9 mouse cellular contexts compared by ENCODE assay signal in the genomic region with DNA sequence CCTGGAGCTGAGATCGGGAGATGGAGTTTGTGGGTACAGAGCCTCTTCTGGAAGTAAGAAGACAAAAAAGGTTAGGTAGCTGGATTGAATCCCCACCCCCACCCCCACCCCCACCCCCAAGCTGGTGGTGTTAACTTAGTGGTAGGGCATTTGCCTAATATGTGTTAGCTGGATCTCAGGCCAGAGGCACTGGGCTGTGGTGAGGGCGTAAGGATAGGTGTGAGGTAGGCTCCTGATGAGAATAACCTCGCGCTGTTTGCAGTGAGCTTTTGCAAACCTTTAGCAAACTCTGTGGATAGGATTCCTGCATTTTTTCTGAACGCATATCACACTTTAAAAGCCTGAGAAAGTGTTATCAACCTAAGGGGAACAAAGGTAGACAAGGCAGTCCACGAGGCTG.
DNase-seq lines count a peak whose midpoint lies in the region; ATAC-seq and TF ChIP-seq lines count a peak whose summit lies in the region.
"Had no signal": no experiment of that assay in that cellular context is flagged by ENCODE, and none has a peak within 500 bp of the region (broad histone marks: within the 10 kb centered on the region; RNA-seq: fewer than 3 reads in every experiment).

No protein-coding gene starts in this region.

- no peak for DNase-seq in liver, adult 2 months (ENCODE audit: extremely low read depth, low read depth, low spot score)
- no peak for DNase-seq in liver
- DNase-seq in cerebellum, adult 18-20 months: no peak
- no peak for DNase-seq in c-Kit-positive CD71-positive TER-119-positive erythroid progenitor cells, embryonic 14.5 days (ENCODE audit: low spot score)
- no peak for DNase-seq in thymus, postnatal 25 days
- DNase-seq: cerebellum, adult 9-10 months had no signal

- H3K79me2 ChIP-seq in liver, adult 2 months (ENCODE audit: control insufficient read depth, insufficient read depth, low read length): no peaks in the 10 kb centered on the region

- WGBS in liver, adult 2 months: 56% methylated on average over 6 of the region's 6 CpGs
- 32% methylated on average over 6 of the region's 6 CpGs for WGBS in forebrain, embryonic 13.5 days
- 18% methylated on average over 6 of the region's 6 CpGs for WGBS in limb, embryonic 12.5 days
- WGBS in neural tube, embryonic 14.5 days: 24% methylated on average over 6 of the region's 6 CpGs

- peak overlapping the region; percentile 43; the same call in 1 of the 2 replicates for H3K4me3 ChIP-seq in liver, adult 2 months (ENCODE audit: insufficient read depth, low read depth, low read length)
- H3K4me3 ChIP-seq in forebrain, embryonic 13.5 days: peak overlapping the region; percentile 19; the same call in 1 of the 2 replicates
- H3K4me3 ChIP-seq in limb, embryonic 12.5 days (replicated peaks): peak overlapping the region; percentile 32
- no peak overlapping the region for H3K4me3 ChIP-seq in neural tube, embryonic 14.5 days (ENCODE audit: low read depth, low read length)

- H3K36me3 ChIP-seq in liver, adult 2 months (ENCODE audit: control insufficient read depth, insufficient read depth, low read length): no peaks in the 10 kb centered on the region
- no peaks in the 10 kb centered on the region for H3K36me3 ChIP-seq in forebrain, embryonic 13.5 days (ENCODE audit: poor library complexity, severe bottlenecking)
- H3K36me3 ChIP-seq in limb, embryonic 12.5 days: no peaks in the 10 kb centered on the region
- no peaks in the 10 kb centered on the region for H3K36me3 ChIP-seq in neural tube, embryonic 14.5 days (ENCODE audit: control insufficient read depth, insufficient read depth, low read length)

- ATAC-seq in forebrain, embryonic 13.5 days: no peak
- no peak for ATAC-seq in limb, embryonic 12.5 days (ENCODE audit: insufficient number of reproducible peaks, insufficient read depth, low FRiP score, low TSS enrichment, low read depth)
- no peak for ATAC-seq in neural tube, embryonic 14.5 days (ENCODE audit: low read depth)

- H3K27me3 ChIP-seq in liver, adult 2 months (ENCODE audit: control insufficient read depth, insufficient read depth, low read length): no peaks in the 10 kb centered on the region
- H3K27me3 ChIP-seq in forebrain, embryonic 13.5 days: peaks cover 10% of the 10 kb centered on the region; the same call in 1 of the 2 replicates
- H3K27me3 ChIP-seq in limb, embryonic 12.5 days: no peaks in the 10 kb centered on the region
- no peaks in the 10 kb centered on the region for H3K27me3 ChIP-seq in neural tube, embryonic 14.5 days (ENCODE audit: control insufficient read depth, insufficient read depth, low read length)

- H3K4me2 ChIP-seq in forebrain, embryonic 13.5 days: peak overlapping the region; percentile 54
- peak overlapping the region; percentile 56 for H3K4me2 ChIP-seq in limb, embryonic 12.5 days
- H3K4me2 ChIP-seq in neural tube, embryonic 14.5 days (ENCODE audit: low read depth, low read length): peak overlapping the region; percentile 41

- TF ChIP-seq POLR2A in liver, adult 2 months (IDR thresholded peaks at IDR 0.05; ENCODE audit: extremely low read depth, insufficient read depth, low read length): no peak

- H3K9me3 ChIP-seq in forebrain, embryonic 13.5 days (replicated peaks): no peaks in the 10 kb centered on the region
- H3K9me3 ChIP-seq in limb, embryonic 12.5 days: no peaks in the 10 kb centered on the region
- no peaks in the 10 kb centered on the region for H3K9me3 ChIP-seq in neural tube, embryonic 14.5 days (ENCODE audit: control insufficient read depth, low read length)

- H3K4me1 ChIP-seq in liver, adult 2 months (ENCODE audit: control insufficient read depth, insufficient read depth, low read length): peaks cover 2% of the 10 kb centered on the region; the same call in 1 of the 2 replicates
- peaks cover 16% of the 10 kb centered on the region for H3K4me1 ChIP-seq in forebrain, embryonic 13.5 days
- peaks cover 29% of the 10 kb centered on the region for H3K4me1 ChIP-seq in limb, embryonic 12.5 days (replicated peaks)
- 0 out of 2 replicates have a peak, but pooled peaks cover 4% of the 10 kb centered on the region for H3K4me1 ChIP-seq in neural tube, embryonic 14.5 days (ENCODE audit: control insufficient read depth, insufficient read depth, low read length)

- H3K9ac ChIP-seq in liver, adult 2 months (ENCODE audit: low read depth, low read length): no peak overlapping the region; the same call in 1 of the 2 replicates
- H3K9ac ChIP-seq in forebrain, embryonic 13.5 days: peak overlapping the region; percentile 35; the same call in 1 of the 2 replicates
- H3K9ac ChIP-seq in limb, embryonic 12.5 days (replicated peaks): 0 out of 2 replicates have a peak overlapping the region, but pooled peaks have one; percentile 12
- no peak overlapping the region for H3K9ac ChIP-seq in neural tube, embryonic 14.5 days (replicated peaks; ENCODE audit: low read depth, low read length)

- no peak for TF ChIP-seq CTCF in liver, adult 2 months (IDR thresholded peaks at IDR 0.05; ENCODE audit: low read depth, low read length)

- H3K27ac ChIP-seq in liver, adult 2 months (replicated peaks; ENCODE audit: insufficient read depth, low read depth, low read length): no peak overlapping the region
- H3K27ac ChIP-seq in forebrain, embryonic 13.5 days: no peak overlapping the region
- H3K27ac ChIP-seq in limb, embryonic 12.5 days: peak overlapping the region; percentile 9; the same call in 1 of the 2 replicates
- H3K27ac ChIP-seq in neural tube, embryonic 14.5 days (ENCODE audit: low read depth, low read length): no peak overlapping the region

Comparison
In these comparisons a context has a peak if more than half of its experiments do, and no peak if none do; other contexts are left out.
1. H3K9ac ChIP-seq: peak in forebrain, embryonic 13.5 days (single experiment) and limb, embryonic 12.5 days (single experiment); none in liver, adult 2 months (single experiment) and neural tube, embryonic 14.5 days (single experiment).
2. Peak in every context shown above with its lines, with median percentiles within 50 percentile points of each other: H3K4me2 ChIP-seq.